Mouse (Mus musculus) hindbrain, embryonic 13.5 days (tissue): Measurements from ENCODE around the gene Epas1. TPM values are rescaled to one million over a fixed set of nuclear protein-coding genes. Genes with fewer than 3 reads are reported as not detected.

ENCODE experiments used
- ATAC-seq: fragments of 200-750 bp; cut with Nextera tagmentation; 2 replicates; pipeline ENCODE4 v1.8.0; 2017; ENCODE audit warnings: moderate TSS enrichment; ENCODE audit not compliant: low FRiP score
- H3K27ac ChIP-seq: fragments of 300-500 bp; sonication (generic); 2 replicates; pipeline ENCODE4 v1.5.1; 2015; ENCODE audit warnings: inconsistent platforms, mild to moderate bottlenecking, moderate library complexity
- H3K27me3 ChIP-seq: fragments of 300-500 bp; sonication (generic); 2 replicates; pipeline ENCODE4 v1.6.1; 2015; ENCODE audit warnings: mild to moderate bottlenecking, inconsistent platforms
- H3K36me3 ChIP-seq: fragments of 300-500 bp; sonication (generic); 2 replicates; pipeline ENCODE4 v1.6.1; 2015; ENCODE audit warnings: mild to moderate bottlenecking, inconsistent platforms
- H3K4me1 ChIP-seq: fragments of 300-500 bp; sonication (generic); replicated peaks from 2 replicates; pipeline ENCODE4 v1.6.1; 2015; ENCODE audit warnings: inconsistent platforms
- H3K4me2 ChIP-seq: fragments of 300-500 bp; sonication (generic); 2 replicates; pipeline ENCODE4 v1.6.1; 2015; ENCODE audit warnings: inconsistent platforms, mild to moderate bottlenecking, moderate library complexity
- H3K4me3 ChIP-seq: fragments of 300-500 bp; sonication (generic); 2 replicates; pipeline ENCODE4 v1.5.1; 2015; ENCODE audit warnings: mild to moderate bottlenecking, inconsistent platforms
- H3K9ac ChIP-seq: fragments of 300-500 bp; sonication (generic); 2 replicates; pipeline ENCODE4 v1.6.1; 2015; ENCODE audit warnings: mild to moderate bottlenecking, inconsistent platforms
- H3K9me3 ChIP-seq: fragments of 300-500 bp; sonication (generic); 2 replicates; pipeline ENCODE4 v1.6.1; 2016; ENCODE audit warnings: inconsistent platforms
- WGBS: fragments of 180-500 bp; shearing (Covaris S2); methylation state at CpG from one replicate; pipeline ENCODE4 v1.1.7; 2015; 5-methylcytosine and 5-hydroxymethylcytosine counted together
- polyA plus RNA-seq: library from polyadenylated mRNA; unstranded; fragments of >200 nt; fragmentation: Nextera tagmentation; extraction: Ambion mirVana; gene quantifications from 2 replicates; pipeline ENCODE4 v1.2.1, GENCODE M21; 2015

Gene Epas1
- polyA plus RNA-seq, 1 experiment from 2014 or later: 4.6 TPM

GRCm38 (mm10) chr17:86732522-86732921, 21.0 kb upstream of the Epas1 start:
- no peaks in the 10 kb centered on the region for H3K9me3 ChIP-seq
- no peak for ATAC-seq
- no peak overlapping the region for H3K9ac ChIP-seq
- no peaks in the 10 kb centered on the region for H3K36me3 ChIP-seq
- no peak overlapping the region for H3K27ac ChIP-seq
- no peaks in the 10 kb centered on the region for H3K27me3 ChIP-seq
- no peak overlapping the region for H3K4me3 ChIP-seq
- 68% methylated on average over 1 of the region's 1 CpGs for WGBS
- peaks cover 5% of the 10 kb centered on the region for H3K4me1 ChIP-seq
- H3K4me2 ChIP-seq: no peak overlapping the region

- no peak overlapping the region for H3K27ac ChIP-seq
- H3K9me3 ChIP-seq: no peaks in the 10 kb centered on the region
- no peak overlapping the region for H3K9ac ChIP-seq
- H3K4me1 ChIP-seq: peaks cover 5% of the 10 kb centered on the region
- H3K4me3 ChIP-seq: no peak overlapping the region
- WGBS: 79% methylated on average over 4 of the region's 4 CpGs
- H3K4me2 ChIP-seq: no peak overlapping the region
- no peaks in the 10 kb centered on the region; the same call in 1 of the 2 replicates for H3K27me3 ChIP-seq
- no peak for ATAC-seq
- no peaks in the 10 kb centered on the region for H3K36me3 ChIP-seq
These were observed 19.9 kb upstream of the Epas1 start for GRCm38 (mm10) chr17:86733644-86734043.

- ATAC-seq: no peak
- WGBS: 86% methylated on average over 6 of the region's 6 CpGs
- no peak overlapping the region for H3K4me3 ChIP-seq
- H3K4me2 ChIP-seq: no peak overlapping the region
- H3K9me3 ChIP-seq: no peaks in the 10 kb centered on the region
- H3K36me3 ChIP-seq: no peaks in the 10 kb centered on the region
- no peak overlapping the region for H3K9ac ChIP-seq
- no peak overlapping the region for H3K27ac ChIP-seq
- H3K4me1 ChIP-seq: no peaks in the 10 kb centered on the region
- no peaks in the 10 kb centered on the region; the same call in 1 of the 2 replicates for H3K27me3 ChIP-seq
These were observed 15.0 kb upstream of the Epas1 start for GRCm38 (mm10) chr17:86738477-86738876.

- Histone ChIP-seq H3K9me3 (no peaks in the 10 kb centered on the region), H3K4me2 (no peak overlapping the region), H3K4me3 (no peak overlapping the region), H3K27me3 (peaks cover 2% of the 10 kb centered on the region), H3K4me1 (no peaks in the 10 kb centered on the region), H3K9ac (no peak overlapping the region), H3K36me3 (no peaks in the 10 kb centered on the region), H3K27ac (no peak overlapping the region)
- 83% methylated on average over 7 of the region's 7 CpGs for WGBS
- no peak for ATAC-seq
These were observed 10.1 kb upstream of the Epas1 start for GRCm38 (mm10) chr17:86743351-86743941.

GRCm38 (mm10) chr17:86744943-86745342, 8.6 kb upstream of the Epas1 start:
- H3K36me3 ChIP-seq: no peaks in the 10 kb centered on the region
- no peaks in the 10 kb centered on the region for H3K4me1 ChIP-seq
- no peak overlapping the region for H3K9ac ChIP-seq
- H3K27ac ChIP-seq: no peak overlapping the region
- no peak overlapping the region for H3K4me3 ChIP-seq
- H3K4me2 ChIP-seq: no peak overlapping the region
- H3K9me3 ChIP-seq: no peaks in the 10 kb centered on the region
- ATAC-seq: no peak
- H3K27me3 ChIP-seq: peaks cover 7% of the 10 kb centered on the region; the same call in 1 of the 2 replicates
- WGBS: 22% methylated on average over 6 of the region's 6 CpGs

GRCm38 (mm10) chr17:86751373-86751871, 2.1 kb upstream of the Epas1 start:
- 73% methylated on average over 10 of the region's 10 CpGs for WGBS
- Histone ChIP-seq H3K27me3 (peaks cover 66% of the 10 kb centered on the region), H3K36me3 (no peaks in the 10 kb centered on the region), H3K4me2 (no peak overlapping the region), H3K27ac (no peak overlapping the region), H3K4me1 (peaks cover 31% of the 10 kb centered on the region), H3K9me3 (no peaks in the 10 kb centered on the region), H3K9ac (no peak overlapping the region), H3K4me3 (no peak overlapping the region)
- ATAC-seq: no peak

GRCm38 (mm10) chr17:86753931-86754805, 668 bp downstream of the Epas1 start:
- ATAC-seq: 0 out of 2 replicates have a peak, but pooled peaks have one; percentile 23
- Histone ChIP-seq H3K36me3 (no peaks in the 10 kb centered on the region), H3K4me2 (peak overlapping the region; percentile 90), H3K9ac (peak overlapping the region; percentile 66), H3K27ac (no peak overlapping the region), H3K9me3 (no peaks in the 10 kb centered on the region), H3K27me3 (peaks cover 85% of the 10 kb centered on the region), H3K4me3 (peak overlapping the region; percentile 49), H3K4me1 (peaks cover 31% of the 10 kb centered on the region)
- WGBS: under 1% methylated on average over 55 of the region's 55 CpGs

- H3K9ac ChIP-seq: peak overlapping the region; percentile 66
- peak overlapping the region; percentile 90 for H3K4me2 ChIP-seq
- WGBS: 2% methylated on average over 52 of the region's 52 CpGs
- peaks cover 31% of the 10 kb centered on the region for H3K4me1 ChIP-seq
- H3K9me3 ChIP-seq: no peaks in the 10 kb centered on the region
- H3K36me3 ChIP-seq: no peaks in the 10 kb centered on the region
- ATAC-seq: 0 out of 2 replicates have a peak, but pooled peaks have one; percentile 21
- peak overlapping the region; percentile 49 for H3K4me3 ChIP-seq
- H3K27ac ChIP-seq: no peak overlapping the region
- H3K27me3 ChIP-seq: peaks cover 82% of the 10 kb centered on the region
These were observed 1.5 kb downstream of the Epas1 start for GRCm38 (mm10) chr17:86754806-86755571.

- H3K9ac ChIP-seq: peak overlapping the region; percentile 66
- no peak overlapping the region for H3K27ac ChIP-seq
- WGBS: 16% methylated on average over 11 of the region's 11 CpGs
- H3K4me3 ChIP-seq: peak overlapping the region; percentile 49
- H3K9me3 ChIP-seq: no peaks in the 10 kb centered on the region
- no peaks in the 10 kb centered on the region for H3K36me3 ChIP-seq
- peak overlapping the region; percentile 90 for H3K4me2 ChIP-seq
- peaks cover 31% of the 10 kb centered on the region for H3K4me1 ChIP-seq
- ATAC-seq: no peak
- H3K27me3 ChIP-seq: peaks cover 78% of the 10 kb centered on the region
These were observed 2.2 kb downstream of the Epas1 start for GRCm38 (mm10) chr17:86755581-86756195.

GRCm38 (mm10) chr17:86757621-86758020, 4.1 kb downstream of the Epas1 start:
- Histone ChIP-seq H3K9ac (no peak overlapping the region), H3K27me3 (peaks cover 60% of the 10 kb centered on the region), H3K4me1 (peaks cover 28% of the 10 kb centered on the region), H3K4me3 (no peak overlapping the region), H3K36me3 (no peaks in the 10 kb centered on the region), H3K9me3 (no peaks in the 10 kb centered on the region), H3K27ac (no peak overlapping the region), H3K4me2 (no peak overlapping the region)
- ATAC-seq: no peak
- 36% methylated on average over 2 of the region's 2 CpGs for WGBS

- peaks cover 17% of the 10 kb centered on the region for H3K27me3 ChIP-seq
- no peak for ATAC-seq
- no peak overlapping the region for H3K27ac ChIP-seq
- no peak overlapping the region for H3K4me2 ChIP-seq
- H3K9ac ChIP-seq: no peak overlapping the region
- no peaks in the 10 kb centered on the region for H3K4me1 ChIP-seq
- no peak overlapping the region for H3K4me3 ChIP-seq
- 90% methylated on average over 5 of the region's 5 CpGs for WGBS
- no peaks in the 10 kb centered on the region for H3K9me3 ChIP-seq
- no peaks in the 10 kb centered on the region for H3K36me3 ChIP-seq
These were observed 8.4 kb downstream of the Epas1 start for GRCm38 (mm10) chr17:86761859-86762258.
